Mouse (Mus musculus) cerebellum, adult 8-10 months (tissue): ENCODE measurements around the gene Slc5a10.

Experiments used
- DNase-seq: peaks from one replicate; pipeline ENCODE4 v3.0.0; 2022

Slc5a10 gene

GRCm38 (mm10) chr11:61702494-61702893 is 18.1 kb downstream of the Slc5a10 start:
- DNase-seq, result no peak

GRCm38 (mm10) chr11:61701696-61702095 is 18.9 kb downstream of the Slc5a10 start:
- no peak for DNase-seq

GRCm38 (mm10) chr11:61699933-61700332 is 20.7 kb downstream of the Slc5a10 start:
- DNase-seq, result peak; percentile 43

GRCm38 (mm10) chr11:61699460-61699859 is 21.2 kb downstream of the Slc5a10 start:
- no peak for DNase-seq

- no peak for DNase-seq
Measured at GRCm38 (mm10) chr11:61698852-61699251, 21.8 kb downstream of the Slc5a10 start.

GRCm38 (mm10) chr11:61692996-61693395 is 27.6 kb downstream of the Slc5a10 start:
- DNase-seq, result peak; percentile 70

GRCm38 (mm10) chr11:61687595-61687994 is 33.0 kb downstream of the Slc5a10 start:
- DNase-seq, result no peak

- DNase-seq, result no peak
Measured at GRCm38 (mm10) chr11:61686906-61687453, 33.6 kb downstream of the Slc5a10 start.

- DNase-seq, result no peak
Measured at GRCm38 (mm10) chr11:61686141-61686540, 34.5 kb downstream of the Slc5a10 start.

GRCm38 (mm10) chr11:61685119-61685725 is 35.4 kb downstream of the Slc5a10 start:
- DNase-seq, result no peak

- no peak for DNase-seq
Measured at GRCm38 (mm10) chr11:61683907-61684731, 36.5 kb downstream of the Slc5a10 start, which contains the start of gene Fam83g. TSS of gene Fam83g (plus strand) at chr11:61684091.

GRCm38 (mm10) chr11:61679091-61679866 is 41.3 kb downstream of the Slc5a10 start:
- no peak for DNase-seq

GRCm38 (mm10) chr11:61677709-61678108 is 42.9 kb downstream of the Slc5a10 start:
- no peak for DNase-seq

GRCm38 (mm10) chr11:61676216-61676854 is 44.3 kb downstream of the Slc5a10 start:
- DNase-seq, result no peak

GRCm38 (mm10) chr11:61675332-61675731 is 45.3 kb downstream of the Slc5a10 start:
- DNase-seq, result no peak

GRCm38 (mm10) chr11:61674839-61675159 is 45.8 kb downstream of the Slc5a10 start:
- DNase-seq, result no peak

GRCm38 (mm10) chr11:61674151-61674838 is 46.3 kb downstream of the Slc5a10 start:
- DNase-seq, result no peak

GRCm38 (mm10) chr11:61673686-61674085 is 46.9 kb downstream of the Slc5a10 start:
- peak; percentile 56 for DNase-seq

- no peak for DNase-seq
Measured at GRCm38 (mm10) chr11:61671781-61672383, 48.7 kb downstream of the Slc5a10 start.

- no peak for DNase-seq
Measured at GRCm38 (mm10) chr11:61669492-61670490, 50.8 kb downstream of the Slc5a10 start.
